Mouse (Mus musculus) megakaryocyte, embryonic 14.5 days (primary cell): ENCODE results near the gene Zfp36l3. TPM values are rescaled to one million over a fixed set of nuclear protein-coding genes. Genes with fewer than 3 reads are reported as not detected.
"Not testable (repeated sequence)": the region's sequence is repeated elsewhere in the genome, so short reads cannot be mapped to it uniquely, and the experiment has no call there.

Experiments used
- H3K27me3 ChIP-seq: replicated peaks from 2 replicates; pipeline ENCODE3; 2012; ENCODE audit warnings: inconsistent platforms
- H3K36me3 ChIP-seq: replicated peaks from 2 replicates; pipeline ENCODE3; 2012; ENCODE audit warnings: low read length, inconsistent platforms, mixed read lengths
- H3K4me1 ChIP-seq: 2 replicates; pipeline ENCODE4 v1.6.1; 2012; ENCODE audit warnings: inconsistent platforms
- H3K4me3 ChIP-seq: replicated peaks from 2 replicates; pipeline ENCODE3; 2012; ENCODE audit warnings: moderate library complexity, mild to moderate bottlenecking, inconsistent platforms
- H3K9me3 ChIP-seq: 2 replicates; pipeline ENCODE4 v1.6.1; 2012; ENCODE audit warnings: inconsistent platforms
- FLI1 ChIP-seq: IDR thresholded peaks from 2 replicates; pipeline ENCODE4 v1.6.1; 2012; ENCODE audit warnings: low read length, inconsistent platforms, mixed read lengths
- GATA1 ChIP-seq: IDR thresholded peaks from 3 replicates; pipeline ENCODE4 v1.6.1; 2012; ENCODE audit warnings: mixed read lengths, low read length, inconsistent platforms, borderline replicate concordance
- polyA plus RNA-seq: library from polyadenylated mRNA; stranded (reverse); fragments of >175 nt; gene quantifications from 2 replicates; pipeline ENCODE4 v1.2.3, GENCODE M21; 2012; ENCODE audit warnings: low replicate concordance; ENCODE audit not compliant: insufficient read depth

The Zfp36l3 gene
- polyA plus RNA-seq, result not detected in 2 replicates

- Histone ChIP-seq H3K27me3 (peaks cover 19% of the 10 kb centered on the region), H3K36me3 (no peaks in the 10 kb centered on the region), H3K4me3 (no peak within 1 kb of the TSS), H3K4me1 (no peaks in the 10 kb centered on the region), H3K9me3 (peaks cover 29% of the 10 kb centered on the region)
- TF ChIP-seq FLI1, result no peak
- TF ChIP-seq GATA1, result no peak
Observed at GRCm38 (mm10) chrX:53776276-53776675, at the start of gene Zfp36l3. Gene Zfp36l3, minus strand, starts transcription at chrX:53776394.

DNA sequence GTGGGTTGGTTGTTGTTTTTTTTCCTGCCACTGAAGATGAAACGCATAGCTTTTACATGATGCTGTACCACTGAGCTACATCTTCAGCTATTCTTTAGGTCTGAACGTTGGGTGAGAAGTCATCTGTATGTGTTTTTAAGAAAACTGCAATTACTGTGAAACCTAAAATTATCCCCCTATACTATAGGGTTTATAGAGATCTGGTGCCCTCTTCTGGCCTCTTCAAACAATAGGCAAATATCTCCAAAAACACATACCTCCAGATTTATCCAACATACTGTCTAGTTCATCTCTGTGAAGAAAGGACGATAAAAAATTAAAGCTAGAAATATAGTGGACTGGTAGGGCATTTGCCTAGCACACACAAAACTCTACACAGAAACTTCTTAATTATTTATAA is 22.9 kb upstream of the Zfp36l3 start:
- no peaks in the 10 kb centered on the region for H3K27me3 ChIP-seq
- no peaks in the 10 kb centered on the region for H3K4me1 ChIP-seq
- no peak overlapping the region for H3K4me3 ChIP-seq
- TF ChIP-seq FLI1 (no peak), GATA1 (no peak)
- no peaks in the 10 kb centered on the region for H3K36me3 ChIP-seq
- no peaks in the 10 kb centered on the region for H3K9me3 ChIP-seq

- H3K9me3 ChIP-seq, H3K4me3 ChIP-seq, H3K4me1 ChIP-seq, H3K36me3 ChIP-seq, H3K27me3 ChIP-seq: not testable (repeated sequence)
Observed at GRCm38 (mm10) chrX:53797519-53797918, 21.3 kb upstream of the Zfp36l3 start, which contains the start of gene Xlr. Gene Xlr, minus strand, starts transcription at chrX:53797706.

DNA sequence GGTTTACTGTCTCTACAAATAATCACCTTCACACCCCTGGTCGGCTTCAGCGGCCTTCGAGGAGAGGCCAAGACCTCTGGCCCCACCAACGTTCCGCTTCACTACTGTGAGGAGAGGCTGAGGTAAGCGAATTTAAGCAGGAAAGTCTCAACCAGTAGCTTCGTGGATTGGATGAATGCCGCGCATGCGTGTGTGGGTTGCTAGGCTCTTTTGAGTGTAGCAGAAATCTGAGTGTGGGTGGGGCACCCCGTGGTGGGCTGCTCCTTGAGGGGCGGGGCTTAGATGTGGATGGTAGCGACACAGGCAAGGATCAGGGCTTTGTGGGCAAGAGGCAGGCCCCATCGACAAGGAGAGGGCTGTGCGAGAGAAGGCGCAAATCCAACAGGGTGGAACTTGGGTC is 18.5 kb downstream of the Zfp36l3 start, which contains the start of gene 1700013H16Rik:
Gene 1700013H16Rik (minus strand): TSS at position 96 of the 400 bp plus-strand sequence.
- Histone ChIP-seq H3K4me1 (no peaks in the 10 kb centered on the region), H3K9me3 (peaks cover 28% of the 10 kb centered on the region), H3K36me3 (no peaks in the 10 kb centered on the region), H3K27me3 (no peaks in the 10 kb centered on the region), H3K4me3 (no peak within 1 kb of the TSS)
- no peak for TF ChIP-seq GATA1
- no peak for TF ChIP-seq FLI1

DNA sequence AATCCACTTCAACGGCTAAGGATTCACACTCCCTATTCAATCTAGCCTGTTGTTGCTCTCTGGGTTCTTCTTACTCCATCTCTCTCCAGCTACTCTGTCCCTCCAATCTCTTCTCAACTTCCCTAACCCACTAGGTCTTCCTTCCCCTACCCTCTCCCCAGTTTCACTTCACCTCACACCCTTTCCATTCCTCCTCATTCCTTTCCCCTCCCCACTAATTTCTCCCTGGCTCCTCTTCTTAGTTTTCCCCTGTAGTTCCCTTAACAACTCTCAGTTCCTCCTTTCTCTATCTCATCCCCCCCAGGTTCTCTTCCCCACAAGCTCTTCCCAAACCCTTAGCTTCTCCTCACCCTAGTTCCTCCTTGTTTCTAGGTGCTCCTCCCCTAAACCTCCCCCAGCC is 23.3 kb downstream of the Zfp36l3 start:
- Histone ChIP-seq H3K4me1 (no peaks in the 10 kb centered on the region), H3K4me3 (no peak overlapping the region), H3K9me3 (peaks cover 25% of the 10 kb centered on the region), H3K27me3 (no peaks in the 10 kb centered on the region), H3K36me3 (no peaks in the 10 kb centered on the region)
- no peak for TF ChIP-seq FLI1
- TF ChIP-seq GATA1, result no peak

- H3K27me3 ChIP-seq, result peaks cover 6% of the 10 kb centered on the region
Observed at GRCm38 (mm10) chrX:53728967-53729366, 47.2 kb downstream of the Zfp36l3 start.

GRCm38 (mm10) chrX:53724596-53724995 is 51.6 kb downstream of the Zfp36l3 start, which contains the start of gene 4930502E18Rik:
Gene 4930502E18Rik, plus strand, starts transcription at chrX:53724826.
- Histone ChIP-seq H3K4me3 (no peak within 1 kb of the TSS), H3K36me3 (no peaks in the 10 kb centered on the region), H3K9me3 (peaks cover 10% of the 10 kb centered on the region; the same call in 1 of the 2 replicates), H3K4me1 (no peaks in the 10 kb centered on the region), H3K27me3 (peaks cover 4% of the 10 kb centered on the region)
- TF ChIP-seq GATA1 (no peak), FLI1 (no peak)

More at GRCm38 (mm10) chrX:53728967-53729366, 47.2 kb downstream of the Zfp36l3 start:
- no peaks in the 10 kb centered on the region for H3K36me3 ChIP-seq
- H3K9me3 ChIP-seq, result peaks cover 10% of the 10 kb centered on the region; the same call in 1 of the 2 replicates
- no peak overlapping the region for H3K4me3 ChIP-seq
- TF ChIP-seq FLI1, result no peak
- no peak for TF ChIP-seq GATA1
- no peaks in the 10 kb centered on the region for H3K4me1 ChIP-seq

Other genes with a start within 250 kb of the Zfp36l3 start
- 2.2 and 8.3 TPM in 2 replicates for gene Rtl8c, start 168.4 kb downstream of the Zfp36l3 start, polyA plus RNA-seq
- gene Gm14597, start 167.4 kb downstream of the Zfp36l3 start, polyA plus RNA-seq, result not detected in 2 replicates
- gene Rtl8a, start 132.7 kb downstream of the Zfp36l3 start, polyA plus RNA-seq, result 7.9 and 14.8 TPM in 2 replicates
- gene Rtl8b, start 106.0 kb downstream of the Zfp36l3 start, polyA plus RNA-seq, result 4.9 and 25.8 TPM in 2 replicates
- gene 4930502E18Rik, start 51.6 kb downstream of the Zfp36l3 start, polyA plus RNA-seq, result not detected in 2 replicates
- not detected in 2 replicates for gene 1700013H16Rik, start 18.6 kb downstream of the Zfp36l3 start, polyA plus RNA-seq
- not detected in 2 replicates for gene Xlr, start 21.3 kb upstream of the Zfp36l3 start, polyA plus RNA-seq